Mouse (Mus musculus) midbrain, embryonic 14.5 days (tissue): ENCODE measurements around the gene Dst. TPM values are rescaled to one million over a fixed set of nuclear protein-coding genes. Genes with fewer than 3 reads are reported as not detected.

Experiments used
- ATAC-seq: fragments of 200-750 bp; cut with Nextera tagmentation; 2 replicates; pipeline ENCODE4 v1.8.0; 2017; ENCODE audit warnings: moderate number of reproducible peaks, moderate library complexity; ENCODE audit not compliant: low FRiP score, low TSS enrichment
- DNase-seq: peaks from one replicate; pipeline ENCODE4 v3.0.0-alpha.2; 2015
- H3K27ac ChIP-seq: fragments of 300-500 bp; sonication (generic); replicated peaks from 2 replicates; pipeline ENCODE4 v1.5.1; 2014; ENCODE audit warnings: mild to moderate bottlenecking, low read depth, low read length, moderate library complexity
- H3K27me3 ChIP-seq: fragments of 300-500 bp; sonication (generic); 2 replicates; pipeline ENCODE4 v1.6.1; 2014; ENCODE audit warnings: low read length, control low read depth, mixed read lengths; ENCODE audit not compliant: control insufficient read depth, insufficient read depth
- H3K36me3 ChIP-seq: fragments of 300-500 bp; sonication (generic); 2 replicates; pipeline ENCODE4 v1.6.1; 2014; ENCODE audit warnings: low read length, control low read depth; ENCODE audit not compliant: control insufficient read depth, insufficient read depth
- H3K4me1 ChIP-seq: fragments of 300-500 bp; sonication (generic); 2 replicates; pipeline ENCODE4 v1.6.1; 2014; ENCODE audit warnings: mild to moderate bottlenecking, antibody characterized with exemption, low read length, control low read depth; ENCODE audit not compliant: control insufficient read depth, insufficient read depth
- H3K4me2 ChIP-seq: fragments of 300-500 bp; sonication (generic); 2 replicates; pipeline ENCODE4 v1.6.1; 2014; ENCODE audit warnings: mild to moderate bottlenecking, low read length, moderate library complexity
- H3K4me3 ChIP-seq: fragments of 300-500 bp; sonication (generic); replicated peaks from 2 replicates; pipeline ENCODE4 v1.5.1; 2014; ENCODE audit warnings: low read depth, low read length
- H3K9ac ChIP-seq: fragments of 300-500 bp; sonication (generic); replicated peaks from 2 replicates; pipeline ENCODE4 v1.6.1; 2014; ENCODE audit warnings: mild to moderate bottlenecking, low read length, moderate library complexity
- H3K9me3 ChIP-seq: fragments of 300-500 bp; sonication (generic); 2 replicates; pipeline ENCODE4 v1.6.1; 2016; ENCODE audit warnings: low read length, control low read depth, mixed read lengths; ENCODE audit not compliant: control insufficient read depth
- WGBS: fragments of 180-500 bp; shearing (Covaris S2); extraction: QIAGEN DNeasy Blood & Tissue Kit; methylation state at CpG from one replicate; pipeline ENCODE4 v1.1.7; 2014; 5-methylcytosine and 5-hydroxymethylcytosine counted together
- polyA plus RNA-seq: library from polyadenylated mRNA; unstranded; fragments of >200 nt; fragmentation: Nextera tagmentation; extraction: Ambion mirVana; gene quantifications from 2 replicates; pipeline ENCODE4 v1.2.1, GENCODE M21; 2014

Gene Dst
- polyA plus RNA-seq, 1 experiment from 2014 or later, result 59.8 TPM

DNA sequence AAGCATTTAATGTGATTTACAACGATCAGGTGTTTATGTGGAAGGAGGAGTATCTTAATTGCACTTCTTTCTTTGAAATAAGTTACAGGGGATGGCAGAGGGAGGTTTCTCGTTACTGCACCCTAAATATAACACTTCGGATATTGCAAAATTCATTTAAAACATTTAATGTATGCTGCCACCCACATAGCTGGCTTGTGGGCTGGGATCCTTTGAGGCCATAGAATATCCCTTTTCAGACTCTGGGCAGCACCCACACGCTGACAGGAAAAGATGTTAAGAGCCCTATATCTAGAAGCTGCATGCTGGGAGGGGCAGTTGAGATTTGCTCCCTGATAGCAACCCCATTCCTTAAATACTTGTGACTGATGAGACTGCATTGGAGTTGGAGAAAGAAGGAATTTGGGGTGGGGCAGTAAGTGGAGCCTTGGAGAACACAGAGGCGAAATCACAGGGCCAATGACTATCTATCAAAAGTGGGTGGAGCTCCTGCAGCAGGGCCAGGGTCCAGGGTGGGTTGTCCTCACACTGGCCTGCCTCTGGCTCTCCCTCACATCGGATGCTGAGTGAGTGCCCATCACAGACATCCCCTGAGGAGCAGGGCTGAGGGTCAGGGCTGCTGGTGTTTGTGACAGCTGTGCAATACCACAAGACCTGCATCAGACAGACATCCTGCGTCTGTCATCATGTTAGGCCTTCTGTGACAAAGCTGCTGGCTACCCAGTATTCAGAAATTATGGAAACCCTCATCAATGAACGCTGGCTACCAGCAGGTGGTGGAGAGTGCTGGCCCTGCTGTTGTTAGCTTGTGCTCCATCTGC is 133.1 kb downstream of the Dst start:
- H3K27me3 ChIP-seq, result no peaks in the 10 kb centered on the region
- WGBS, result 58% methylated on average over 8 of the region's 8 CpGs
- H3K4me1 ChIP-seq, result peaks cover 5% of the 10 kb centered on the region; the same call in 1 of the 2 replicates
- no peak overlapping the region for H3K4me2 ChIP-seq
- H3K27ac ChIP-seq, result 0 out of 2 replicates have a peak overlapping the region, but pooled peaks have one; percentile 26
- DNase-seq, result no peak
- H3K4me3 ChIP-seq, result no peak overlapping the region
- H3K9ac ChIP-seq, result no peak overlapping the region
- H3K9me3 ChIP-seq, result no peaks in the 10 kb centered on the region
- no peaks in the 10 kb centered on the region for H3K36me3 ChIP-seq
- ATAC-seq, result no peak

DNA sequence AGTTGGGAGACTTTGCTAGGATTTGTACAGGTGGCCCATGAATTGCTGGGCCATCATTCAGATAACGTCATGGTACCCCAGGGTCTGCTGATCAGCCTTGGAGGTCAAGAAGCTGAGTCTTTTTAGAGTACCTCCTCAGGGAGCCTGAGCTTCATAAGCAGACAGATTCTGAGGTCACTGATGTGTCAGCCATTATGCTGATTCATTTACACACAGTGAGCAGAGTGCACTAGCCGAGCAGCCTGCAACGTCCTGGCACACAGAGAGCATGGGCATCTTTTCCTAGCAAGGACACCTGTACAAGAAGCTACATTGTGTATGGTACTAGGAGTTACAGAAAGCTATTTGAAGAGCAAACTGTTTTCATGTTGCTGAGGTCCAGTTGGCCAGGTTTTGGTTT is 134.3 kb downstream of the Dst start:
- H3K27me3 ChIP-seq, result no peaks in the 10 kb centered on the region
- H3K36me3 ChIP-seq, result no peaks in the 10 kb centered on the region
- no peak overlapping the region for H3K9ac ChIP-seq
- no peak overlapping the region for H3K4me2 ChIP-seq
- H3K4me3 ChIP-seq, result no peak overlapping the region
- H3K4me1 ChIP-seq, result peaks cover 5% of the 10 kb centered on the region; the same call in 1 of the 2 replicates
- H3K27ac ChIP-seq, result no peak overlapping the region
- DNase-seq, result no peak
- H3K9me3 ChIP-seq, result no peaks in the 10 kb centered on the region
- 50% methylated on average over 3 of the region's 3 CpGs for WGBS
- ATAC-seq, result no peak

DNA sequence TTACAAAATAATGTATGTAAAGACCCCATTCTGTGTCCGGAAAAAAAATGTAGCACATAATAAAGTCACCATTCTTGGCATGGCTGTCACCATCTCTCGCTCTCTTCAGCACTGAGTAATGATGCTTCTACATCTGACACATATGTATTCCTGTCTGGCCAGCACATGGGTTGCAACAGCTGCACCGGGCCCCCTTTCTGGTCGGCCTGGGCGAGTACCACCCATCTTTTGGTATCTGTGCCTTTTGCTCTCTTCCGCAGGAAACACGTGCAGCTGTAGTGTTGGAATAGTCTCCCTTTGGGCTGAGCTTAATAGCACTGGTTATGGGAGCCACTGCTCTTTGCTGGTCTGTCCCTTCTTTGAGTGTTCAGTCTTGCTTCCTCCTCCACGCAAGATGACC is 135.3 kb downstream of the Dst start:
- Histone ChIP-seq H3K9ac (no peak overlapping the region), H3K27ac (no peak overlapping the region), H3K9me3 (no peaks in the 10 kb centered on the region), H3K4me3 (no peak overlapping the region), H3K4me2 (no peak overlapping the region), H3K4me1 (peaks cover 5% of the 10 kb centered on the region; the same call in 1 of the 2 replicates), H3K36me3 (no peaks in the 10 kb centered on the region), H3K27me3 (no peaks in the 10 kb centered on the region)
- 80% methylated on average over 8 of the region's 8 CpGs for WGBS
- ATAC-seq (no peak), DNase-seq (no peak)

DNA sequence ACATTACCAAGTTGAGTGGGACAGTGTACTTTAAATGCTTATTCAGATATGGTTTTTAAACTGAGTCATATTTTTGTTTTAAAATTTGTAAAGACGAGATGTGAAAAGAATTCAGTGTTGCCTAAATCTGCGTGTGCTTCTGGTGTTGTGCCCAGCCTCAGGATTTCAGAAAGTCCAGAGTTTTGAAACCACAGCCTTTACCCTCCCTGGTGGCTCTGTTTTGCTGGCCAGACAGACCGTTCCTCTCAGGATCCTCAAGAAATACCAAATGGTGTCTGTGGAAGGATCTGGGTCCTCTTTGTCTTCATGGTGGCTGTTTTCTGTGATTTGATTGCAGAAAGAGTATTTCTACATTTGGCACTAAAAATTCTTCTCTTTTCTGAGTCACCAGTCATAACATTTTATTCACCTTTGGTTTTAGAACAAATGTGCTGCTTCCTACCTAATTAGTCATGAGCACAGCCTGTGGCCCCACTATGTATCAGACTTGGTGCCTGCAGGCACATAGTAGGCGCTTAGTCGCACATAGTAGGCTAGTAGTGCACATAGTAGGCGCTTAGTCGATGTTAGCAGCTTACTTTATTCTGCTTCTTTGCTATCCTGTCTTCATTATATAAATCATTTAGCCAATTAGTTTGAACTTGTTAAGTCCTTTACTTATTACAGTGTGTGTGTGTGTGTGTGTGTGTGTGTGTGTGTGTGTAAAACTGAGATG is 136.0 kb downstream of the Dst start:
- no peaks in the 10 kb centered on the region for H3K36me3 ChIP-seq
- H3K27me3 ChIP-seq, result no peaks in the 10 kb centered on the region
- no peaks in the 10 kb centered on the region for H3K9me3 ChIP-seq
- WGBS, result 92% methylated on average over 7 of the region's 7 CpGs
- H3K4me2 ChIP-seq, result no peak overlapping the region
- peaks cover 5% of the 10 kb centered on the region; the same call in 1 of the 2 replicates for H3K4me1 ChIP-seq
- no peak overlapping the region for H3K4me3 ChIP-seq
- H3K27ac ChIP-seq, result no peak overlapping the region
- H3K9ac ChIP-seq, result no peak overlapping the region
- DNase-seq (no peak), ATAC-seq (no peak)

DNA sequence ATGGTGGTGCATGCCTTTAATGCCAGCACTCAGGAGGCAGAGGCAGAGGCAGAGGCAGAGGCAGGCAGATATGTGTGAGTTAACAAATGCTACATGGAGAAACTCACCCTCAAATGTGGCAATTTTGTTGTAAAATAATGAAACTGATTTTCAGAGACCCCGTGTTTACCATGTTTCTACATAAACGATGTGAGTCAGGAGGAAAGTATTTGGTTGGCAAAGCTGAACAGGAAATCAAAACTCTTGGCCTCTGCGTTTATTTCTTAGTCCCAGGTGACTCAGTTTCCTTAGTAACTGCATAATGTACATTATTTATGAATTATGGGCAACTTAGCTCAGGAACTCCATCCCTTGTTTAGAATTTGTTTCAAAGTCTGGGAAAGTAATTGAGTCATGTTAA is 136.7 kb downstream of the Dst start:
- no peak overlapping the region for H3K9ac ChIP-seq
- no peaks in the 10 kb centered on the region for H3K36me3 ChIP-seq
- no peak overlapping the region for H3K4me3 ChIP-seq
- peaks cover 5% of the 10 kb centered on the region; the same call in 1 of the 2 replicates for H3K4me1 ChIP-seq
- ATAC-seq (no peak), DNase-seq (peak; percentile 20)
- 77% methylated on average over 3 of the region's 3 CpGs for WGBS
- no peak overlapping the region for H3K27ac ChIP-seq
- H3K9me3 ChIP-seq, result no peaks in the 10 kb centered on the region
- H3K4me2 ChIP-seq, result no peak overlapping the region
- no peaks in the 10 kb centered on the region for H3K27me3 ChIP-seq

DNA sequence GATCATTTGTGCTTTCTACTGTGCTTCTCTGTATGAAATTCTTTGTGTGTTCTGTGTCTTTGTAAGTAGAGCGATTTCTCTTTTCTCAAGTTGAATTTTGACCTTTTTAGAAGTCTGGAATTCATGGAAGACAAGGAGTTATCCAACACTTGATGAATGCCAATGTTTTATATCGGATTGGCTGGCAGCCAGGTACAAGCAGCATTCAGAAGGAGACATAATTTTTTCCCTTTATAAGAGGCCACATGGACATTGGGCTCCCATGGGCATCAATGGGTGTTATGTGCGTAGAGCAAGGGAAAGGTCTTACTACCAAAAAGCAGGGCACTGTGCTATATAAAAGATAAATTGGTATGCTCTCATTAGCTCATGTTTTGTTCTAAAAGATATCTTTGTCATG is 139.3 kb downstream of the Dst start:
- no peak overlapping the region for H3K9ac ChIP-seq
- H3K9me3 ChIP-seq, result no peaks in the 10 kb centered on the region
- DNase-seq (no peak), ATAC-seq (no peak)
- no peak overlapping the region for H3K4me3 ChIP-seq
- H3K27ac ChIP-seq, result no peak overlapping the region
- no peaks in the 10 kb centered on the region for H3K4me1 ChIP-seq
- 89% methylated on average over 3 of the region's 3 CpGs for WGBS
- no peaks in the 10 kb centered on the region for H3K27me3 ChIP-seq
- no peak overlapping the region for H3K4me2 ChIP-seq
- no peaks in the 10 kb centered on the region for H3K36me3 ChIP-seq

DNA sequence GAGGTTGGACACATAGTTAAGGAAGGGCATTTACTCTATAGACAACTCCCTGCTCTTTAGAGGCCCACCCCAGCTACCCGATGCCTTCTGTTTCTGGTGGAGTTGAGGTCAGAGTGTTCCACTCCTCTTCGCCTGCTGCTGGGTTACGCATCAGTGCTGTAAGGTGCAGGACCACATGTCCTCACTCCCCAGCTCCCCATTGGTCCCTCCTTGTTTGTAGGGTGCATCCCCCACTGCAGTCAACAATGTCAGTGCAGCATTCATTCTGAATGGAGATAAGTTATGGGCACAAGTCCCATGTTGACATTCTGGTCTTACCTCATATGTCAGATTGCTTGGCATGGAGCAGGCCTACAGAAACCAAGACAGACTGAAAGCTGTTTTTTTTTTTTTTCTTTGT is 143.2 kb downstream of the Dst start:
- Histone ChIP-seq H3K4me3 (no peak overlapping the region), H3K9me3 (no peaks in the 10 kb centered on the region), H3K36me3 (no peaks in the 10 kb centered on the region), H3K27me3 (no peaks in the 10 kb centered on the region), H3K4me2 (no peak overlapping the region), H3K4me1 (0 out of 2 replicates have a peak, but pooled peaks cover 6% of the 10 kb centered on the region), H3K27ac (no peak overlapping the region), H3K9ac (no peak overlapping the region)
- no peak for ATAC-seq
- WGBS, result 92% methylated on average over 3 of the region's 3 CpGs
- no peak for DNase-seq

DNA sequence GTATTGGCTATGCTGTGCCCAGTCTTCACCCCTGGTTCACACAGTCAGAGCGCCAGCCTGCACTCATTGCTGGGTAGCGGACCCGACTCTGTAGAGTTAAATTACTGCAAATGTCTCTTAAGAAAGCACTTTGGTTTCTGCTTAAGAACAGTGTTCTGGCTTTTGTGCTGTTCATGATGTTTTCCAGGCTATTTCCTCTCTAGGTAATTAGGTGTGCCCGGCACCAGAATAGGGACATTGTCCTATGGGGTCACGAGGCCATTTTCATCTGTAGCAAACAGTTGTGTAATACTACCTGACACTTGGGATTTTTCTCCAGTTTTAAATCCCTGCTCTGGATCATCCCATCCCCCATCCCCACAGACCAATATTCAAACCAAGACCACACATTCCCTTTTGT is 144.4 kb downstream of the Dst start:
- H3K4me1 ChIP-seq, result 0 out of 2 replicates have a peak, but pooled peaks cover 6% of the 10 kb centered on the region
- H3K4me3 ChIP-seq, result no peak overlapping the region
- WGBS, result 76% methylated on average over 5 of the region's 5 CpGs
- H3K9ac ChIP-seq, result no peak overlapping the region
- ATAC-seq, result no peak
- no peaks in the 10 kb centered on the region for H3K9me3 ChIP-seq
- no peak overlapping the region for H3K4me2 ChIP-seq
- H3K27ac ChIP-seq, result no peak overlapping the region
- no peaks in the 10 kb centered on the region for H3K27me3 ChIP-seq
- H3K36me3 ChIP-seq, result no peaks in the 10 kb centered on the region
- no peak for DNase-seq
